Mouse (Mus musculus) ovary, postnatal 10 days (tissue): Measurements from ENCODE around the gene Cd96.

ENCODE experiments used
- DNase-seq: peaks from one replicate; pipeline ENCODE4 v3.0.0; 2022; ENCODE audit warnings: low spot score

Cd96 gene

GRCm38 (mm10) chr16:46036261-46036660 lies 83.8 kb downstream of the Cd96 start:
- DNase-seq = no peak

DNA sequence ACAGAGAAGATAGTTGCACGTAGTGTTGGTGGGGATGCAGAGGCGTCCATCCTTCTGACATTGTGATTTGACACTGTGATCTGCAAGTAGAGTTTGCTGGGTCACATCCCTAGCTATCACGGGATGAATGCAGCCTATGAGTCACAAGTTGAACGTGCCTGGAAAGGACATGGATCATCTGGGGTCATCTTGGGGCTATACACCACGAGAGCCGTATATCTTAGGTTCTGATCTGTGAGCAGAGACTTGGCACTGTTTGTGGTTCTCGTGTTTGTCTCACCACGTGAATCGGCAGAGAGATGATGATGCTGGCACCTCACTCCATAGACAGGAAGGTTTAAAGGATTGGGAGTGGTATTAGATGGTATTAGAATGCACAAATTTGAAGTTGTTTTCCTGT lies 86.2 kb downstream of the Cd96 start:
- no peak for DNase-seq

- no peak for DNase-seq
Observed at GRCm38 (mm10) chr16:46022958-46023491, 97.0 kb downstream of the Cd96 start.

DNA sequence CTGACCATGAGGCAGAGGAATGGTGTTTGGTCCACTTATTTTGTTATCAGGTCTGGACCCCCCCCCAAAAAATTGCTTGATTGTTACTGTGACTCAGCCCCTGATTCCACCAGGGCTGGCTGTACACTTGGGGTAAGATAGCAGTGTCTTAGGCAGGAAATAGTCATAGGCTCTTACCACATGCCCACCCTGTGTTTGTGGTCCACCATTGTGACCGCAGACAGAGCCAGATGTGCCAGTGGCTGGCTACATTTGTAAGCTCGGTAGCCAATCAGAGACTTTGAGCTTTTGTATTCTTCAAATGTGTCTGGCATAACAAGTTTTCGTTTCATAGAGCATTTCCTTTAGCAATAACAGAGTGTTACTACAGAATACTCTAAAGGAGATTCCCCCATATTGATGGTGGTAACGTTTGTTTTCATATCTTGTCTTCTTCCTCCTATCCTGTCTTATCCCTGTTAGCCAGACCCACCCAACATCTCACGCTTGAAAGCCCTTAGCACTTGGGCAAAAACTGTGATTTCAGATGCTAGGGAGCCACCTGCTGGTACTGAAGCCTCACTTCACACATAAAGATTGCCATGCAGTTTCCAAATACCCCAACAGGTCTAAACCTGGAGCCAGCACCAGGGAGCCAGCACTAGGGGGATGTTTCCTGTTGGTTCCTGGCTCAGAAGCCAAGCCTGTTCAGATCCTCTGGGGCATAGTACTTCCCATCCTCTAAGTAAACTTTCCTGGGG lies 97.7 kb downstream of the Cd96 start:
- DNase-seq = no peak

DNA sequence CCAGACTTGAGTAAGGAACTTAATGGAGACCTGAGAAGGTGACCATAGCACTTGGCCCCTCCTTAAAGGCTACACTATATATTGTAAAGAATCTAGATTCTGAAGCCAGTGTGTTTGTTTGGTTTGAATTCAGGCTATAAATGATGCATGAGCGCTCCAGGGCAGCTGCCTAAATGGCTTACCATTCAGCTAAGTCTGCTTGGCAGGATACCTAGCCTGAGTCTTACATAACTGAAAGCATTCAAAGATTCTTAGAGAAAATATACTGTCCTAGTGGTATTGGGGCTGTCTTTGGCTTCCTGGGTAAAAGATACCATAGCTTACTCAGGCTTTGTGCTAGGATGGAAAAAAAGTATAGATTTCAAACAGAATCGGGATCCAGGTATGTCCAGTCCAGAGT lies 98.7 kb downstream of the Cd96 start:
- no peak for DNase-seq

- DNase-seq = no peak
Observed at GRCm38 (mm10) chr16:46020396-46020795, 99.7 kb downstream of the Cd96 start.

- DNase-seq = no peak
Observed at GRCm38 (mm10) chr16:46019799-46020198, 100.3 kb downstream of the Cd96 start.

- no peak for DNase-seq
Observed at GRCm38 (mm10) chr16:46019359-46019758, 100.7 kb downstream of the Cd96 start.

DNA sequence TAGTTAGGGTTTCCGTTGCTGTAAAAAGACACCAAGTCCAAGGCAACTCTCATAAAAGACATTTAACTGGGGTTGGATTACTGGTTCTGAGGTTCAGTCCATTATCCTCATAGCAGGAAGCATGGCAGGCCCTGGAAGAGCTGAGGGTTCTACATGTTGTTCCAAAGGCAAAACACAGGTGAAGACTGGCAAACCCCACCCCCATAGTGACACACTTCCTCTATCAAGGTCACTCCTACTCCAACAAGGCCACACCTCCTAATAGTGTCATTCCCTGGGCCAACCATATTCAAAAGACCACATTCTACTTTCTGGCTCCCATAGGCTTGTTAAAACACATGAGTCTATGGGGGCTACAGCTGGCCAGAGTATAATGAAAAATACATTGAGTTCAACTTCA lies 108.4 kb downstream of the Cd96 start:
- DNase-seq = no peak

DNA sequence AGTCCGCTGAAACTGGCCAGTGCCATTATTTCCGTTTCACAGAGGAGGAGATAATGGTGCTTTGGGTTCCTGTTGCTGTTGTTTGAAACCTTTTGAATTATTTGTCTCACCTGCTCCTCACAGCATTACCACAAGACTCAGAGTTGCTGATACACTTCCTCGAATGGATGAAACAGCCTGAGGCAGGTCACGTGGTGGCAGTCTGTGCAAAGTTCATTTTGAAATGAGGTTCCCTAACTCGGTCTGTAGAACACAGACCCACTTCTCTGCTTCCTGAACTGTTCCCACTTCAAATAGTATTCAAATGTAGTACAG lies 109.2 kb downstream of the Cd96 start:
- no peak for DNase-seq

GRCm38 (mm10) chr16:46010153-46010905 lies 109.7 kb downstream of the Cd96 start, which contains the start of gene Plcxd2:
Plcxd2 (minus strand) TSS chr16:46010218.
- DNase-seq = peak; percentile 86

DNA sequence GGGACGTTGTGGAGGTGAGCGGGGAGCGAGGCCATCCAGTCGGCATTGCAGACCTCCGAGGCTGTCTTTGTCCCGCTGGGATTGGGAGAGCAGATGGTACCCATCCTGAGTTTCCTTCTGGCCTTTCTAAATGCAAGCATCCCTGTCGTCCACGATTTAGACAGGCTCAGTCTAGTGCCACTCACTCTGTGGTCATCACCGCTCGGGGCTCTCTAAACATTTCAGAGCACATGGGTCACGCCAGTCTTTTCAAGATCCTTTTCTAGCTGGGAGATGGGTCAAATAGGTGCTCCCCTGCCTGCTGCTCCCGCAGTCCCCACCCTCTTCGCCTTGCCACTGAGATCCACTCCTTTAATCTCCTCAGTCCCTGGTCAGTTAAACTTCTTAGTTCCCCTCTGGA lies 110.3 kb downstream of the Cd96 start:
- no peak for DNase-seq

GRCm38 (mm10) chr16:46008766-46009165 lies 111.3 kb downstream of the Cd96 start:
- DNase-seq = no peak

- DNase-seq = no peak
Observed at GRCm38 (mm10) chr16:46008036-46008605, 111.9 kb downstream of the Cd96 start.

- DNase-seq = no peak
Observed at GRCm38 (mm10) chr16:46006261-46006660, 113.8 kb downstream of the Cd96 start.

- DNase-seq = no peak
Observed at GRCm38 (mm10) chr16:46001550-46002166, 118.4 kb downstream of the Cd96 start.

DNA sequence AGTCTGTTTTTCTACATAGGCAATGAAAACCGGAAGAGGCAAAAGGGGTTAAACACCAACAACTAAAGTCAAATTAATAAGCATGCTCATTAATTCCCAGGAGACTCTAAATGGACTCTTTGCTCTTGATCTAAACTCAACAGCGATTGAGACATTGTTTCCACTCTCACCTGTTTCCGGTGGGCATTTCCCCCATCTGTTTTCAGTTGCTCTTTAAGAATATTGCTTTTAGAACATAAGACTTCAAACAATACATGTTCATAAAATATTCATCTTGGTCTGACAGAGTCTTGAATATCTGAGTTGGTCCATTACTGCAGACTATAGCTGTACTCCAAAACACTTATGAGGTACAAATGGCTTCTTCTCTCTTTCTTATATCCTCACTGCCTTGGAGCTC lies 119.1 kb downstream of the Cd96 start:
- no peak for DNase-seq

- no peak for DNase-seq
Observed at GRCm38 (mm10) chr16:45999374-46000191, 120.5 kb downstream of the Cd96 start.

GRCm38 (mm10) chr16:45998231-45998630 lies 121.8 kb downstream of the Cd96 start:
- no peak for DNase-seq

DNA sequence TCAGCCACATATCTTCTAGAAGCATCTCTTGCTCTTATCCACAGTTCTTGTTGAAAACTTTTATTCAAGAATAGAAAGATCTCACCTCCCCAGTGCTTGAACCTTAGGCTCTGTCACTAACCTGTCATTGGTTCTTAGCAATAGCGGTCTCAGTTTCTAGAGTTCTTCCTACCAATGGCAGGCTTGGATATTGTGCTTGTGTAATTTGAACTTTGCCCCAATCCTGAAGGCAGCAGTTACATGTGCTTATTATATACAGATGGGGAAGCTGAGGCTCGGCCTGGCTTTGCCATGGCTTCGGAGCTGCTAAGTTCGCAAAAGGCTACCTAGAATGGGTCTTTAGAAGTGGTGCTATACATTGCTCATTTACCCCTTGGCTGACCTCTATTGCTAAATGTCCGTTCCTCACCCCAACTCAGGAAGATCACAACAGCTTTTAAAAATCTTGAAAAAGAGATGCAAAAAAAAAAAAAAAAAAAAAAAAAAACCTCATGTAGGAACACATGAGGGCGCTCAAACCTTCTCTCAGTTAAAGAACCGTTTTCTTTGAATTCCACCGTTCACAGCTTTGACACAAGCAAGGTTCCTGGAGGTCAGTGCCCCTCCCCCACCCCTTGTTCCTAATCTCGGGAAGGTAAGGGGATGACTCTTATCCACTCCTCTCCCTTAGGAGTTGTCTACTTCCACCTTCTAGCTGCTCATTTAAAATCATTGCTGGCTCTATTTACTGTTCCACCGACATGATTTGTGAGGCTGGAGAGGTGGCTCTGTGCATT lies 129.0 kb downstream of the Cd96 start:
- no peak for DNase-seq

- DNase-seq = no peak
Observed at GRCm38 (mm10) chr16:45986236-45986635, 133.8 kb downstream of the Cd96 start.
